30 mouse cellular contexts compared by ENCODE assay signal in genomic region chr2:124953015-124953414, GRCm38 (mm10).
A peak's percentile ranks its signal among the peaks of the same experiment; 100 is the strongest.
DNase-seq lines count a peak whose midpoint lies in the region; ATAC-seq and TF ChIP-seq lines count a peak whose summit lies in the region.
"Had no signal": no experiment of that assay in that cellular context is flagged by ENCODE, and none has a peak within 500 bp of the region (broad histone marks: within the 10 kb centered on the region; RNA-seq: fewer than 3 reads in every experiment).

No protein-coding gene starts in this region.

- CTCF ChIA-PET in Patski (lab: Charles Lee): interaction anchor here (1.5 to 1.6 kb wide), 2 partner anchors 11 to 15 kb away, joined by 3 to 4 read pairs; no protein-coding TSS in a partner anchor

- POLR2A ChIA-PET in Patski (lab: Charles Lee): no interaction called here

- 58% methylated on average over 5 of the region's 5 CpGs for WGBS in kidney, embryonic 16.5 days

- H3K4me3 ChIP-seq in kidney, embryonic 16.5 days (ENCODE audit: low read length): no peak overlapping the region
- H3K4me3 ChIP-seq: embryonic facial prominence, embryonic 13.5 days; forebrain, embryonic 10.5 days; heart, embryonic 10.5 days; heart, embryonic 15.5 days; hindbrain, embryonic 13.5 days; left cerebral cortex, adult 2 months; limb, embryonic 13.5 days; stomach, embryonic 15.5 days had no signal

- intact Hi-C loops in heart, postnatal 14 days (cut with DNase I): loop anchor here (10.0 kb wide), 1 partner anchor 212 kb away; no protein-coding TSS in a partner anchor

- H3K9me3 ChIP-seq in kidney, embryonic 16.5 days (ENCODE audit: low read length): no peaks in the 10 kb centered on the region
- H3K9me3 ChIP-seq: embryonic facial prominence, embryonic 13.5 days; forebrain, embryonic 10.5 days; heart, embryonic 10.5 days; heart, embryonic 15.5 days; hindbrain, embryonic 13.5 days; limb, embryonic 13.5 days; stomach, embryonic 15.5 days had no signal

- no peaks in the 10 kb centered on the region for H3K4me1 ChIP-seq in kidney, embryonic 16.5 days (ENCODE audit: insufficient read depth, low read length)
- H3K4me1 ChIP-seq: heart, embryonic 10.5 days; heart, embryonic 15.5 days; stomach, embryonic 15.5 days had no signal

- ATAC-seq in Patski: peak; percentile 53
- peak; percentile 50 for ATAC-seq in kidney, embryonic 16.5 days (ENCODE audit: low FRiP score, low TSS enrichment)
- ATAC-seq: forebrain, embryonic 16.5 days; intestine, embryonic 16.5 days; midbrain, embryonic 16.5 days had no signal

- H3K27ac ChIP-seq in kidney, embryonic 16.5 days (ENCODE audit: low read length): no peak overlapping the region
- H3K27ac ChIP-seq: embryonic facial prominence, embryonic 13.5 days; forebrain, embryonic 10.5 days; heart, embryonic 10.5 days; heart, embryonic 15.5 days; hindbrain, embryonic 13.5 days; left cerebral cortex, adult 2 months; limb, embryonic 13.5 days; stomach, embryonic 15.5 days had no signal

- DNase-seq in Patski (ENCODE audit: low read depth, low spot score): no peak
- DNase-seq in kidney, adult 18-20 months: peak; percentile 43
- peak; percentile 37 to 72 for DNase-seq in kidney, postnatal 36 days
- no peak for DNase-seq in urinary bladder, adult 18-20 months (ENCODE audit: low spot score in 2 of 2)
- DNase-seq in spleen, postnatal 36 days (ENCODE audit: low spot score in 2 of 2): no peak
- DNase-seq in heart, postnatal 14 days: no peak
- DNase-seq: adrenal gland, postnatal 36 days; B cell, adult 2 months; cerebellum, adult 18-20 months; cerebellum, postnatal 10 days; gastrocnemius, postnatal 14 days; heart, postnatal 36 days; lung, postnatal 36 days; right cerebral cortex, postnatal 14 days; thymus, postnatal 14 days had no signal

- no peak for TF ChIP-seq CTCF in Patski (IDR thresholded peaks at IDR 0.05)

- no peaks in the 10 kb centered on the region for H3K36me3 ChIP-seq in kidney, embryonic 16.5 days (ENCODE audit: insufficient read depth, low read length)
- H3K36me3 ChIP-seq: embryonic facial prominence, embryonic 13.5 days; forebrain, embryonic 10.5 days; G1E; heart, embryonic 10.5 days; heart, embryonic 15.5 days; hindbrain, embryonic 13.5 days; limb, embryonic 13.5 days; stomach, embryonic 15.5 days had no signal

- H3K4me2 ChIP-seq in kidney, embryonic 16.5 days (replicated peaks; ENCODE audit: low read depth, low read length): no peak overlapping the region
- H3K4me2 ChIP-seq: embryonic facial prominence, embryonic 13.5 days; heart, embryonic 15.5 days; hindbrain, embryonic 13.5 days; limb, embryonic 13.5 days; liver, embryonic 11.5 days; midbrain, embryonic 11.5 days; stomach, embryonic 15.5 days had no signal

- in situ Hi-C loops in Patski (cut with MboI; ENCODE audit: low pct_unique_long_range_greater_than_20kb): no loop called here

- H3K9ac ChIP-seq in kidney, embryonic 16.5 days (replicated peaks; ENCODE audit: low read length): no peak overlapping the region
- H3K9ac ChIP-seq: embryonic facial prominence, embryonic 13.5 days; heart, embryonic 15.5 days; hindbrain, embryonic 13.5 days; limb, embryonic 13.5 days; stomach, embryonic 15.5 days had no signal

- H3K27me3 ChIP-seq in Patski: no peaks in the 10 kb centered on the region
- H3K27me3 ChIP-seq in kidney, embryonic 16.5 days (ENCODE audit: insufficient read depth, low read length): no peaks in the 10 kb centered on the region
- H3K27me3 ChIP-seq: embryonic facial prominence, embryonic 13.5 days; heart, embryonic 15.5 days; stomach, embryonic 15.5 days had no signal

Comparison
In these comparisons a context has a peak if more than half of its experiments do, and no peak if none do; other contexts are left out.
1. DNase-seq: peak in kidney, adult 18-20 months (single experiment) and kidney, postnatal 36 days (2 of 2); none in Patski (single experiment), urinary bladder, adult 18-20 months (0 of 2), spleen, postnatal 36 days (0 of 2) and heart, postnatal 14 days (0 of 2).